Mouse (Mus musculus) forebrain, embryonic 10.5 days (tissue): ENCODE data around the gene 6430531B16Rik. TPM values are rescaled to one million over a fixed set of nuclear protein-coding genes. Genes with fewer than 3 reads are reported as not detected.
A peak's percentile ranks its signal among the peaks of the same experiment; 100 is the strongest.

Source experiments
- DNase-seq: peaks from one replicate; pipeline ENCODE4 v3.0.0-alpha.2; 2017; ENCODE audit warnings: low spot score; ENCODE audit errors: extremely low spot score
- H3K27ac ChIP-seq: fragments of 300-500 bp; sonication (generic); 2 replicates; pipeline ENCODE4 v1.5.1; 2016; ENCODE audit warnings: mild to moderate bottlenecking
- H3K27me3 ChIP-seq: fragments of 300-500 bp; sonication (generic); 2 replicates; pipeline ENCODE4 v1.6.1; 2016; ENCODE audit warnings: mild to moderate bottlenecking; ENCODE audit not compliant: poor library complexity, severe bottlenecking
- H3K36me3 ChIP-seq: fragments of 300-500 bp; sonication (generic); replicated peaks from 2 replicates; pipeline ENCODE4 v1.6.1; 2016; ENCODE audit warnings: mild to moderate bottlenecking, moderate library complexity
- H3K4me1 ChIP-seq: fragments of 300-500 bp; sonication (generic); 2 replicates; pipeline ENCODE4 v1.6.1; 2016
- H3K4me3 ChIP-seq: fragments of 300-500 bp; sonication (generic); 2 replicates; pipeline ENCODE4 v1.5.1; 2016; ENCODE audit warnings: mild to moderate bottlenecking, moderate library complexity
- H3K9me3 ChIP-seq: fragments of 300-500 bp; sonication (generic); 2 replicates; pipeline ENCODE4 v1.6.1; 2016; ENCODE audit warnings: mild to moderate bottlenecking, moderate library complexity
- WGBS: fragments of 180-500 bp; shearing (Covaris S2); methylation state at CpG from one replicate; pipeline ENCODE4 v1.1.7; 2016; 5-methylcytosine and 5-hydroxymethylcytosine counted together
- polyA plus RNA-seq: library from polyadenylated mRNA; unstranded; fragments of >200 nt; fragmentation: Nextera tagmentation; extraction: Ambion mirVana; gene quantifications from 2 replicates; pipeline ENCODE4 v1.2.1, GENCODE M21; 2016

6430531B16Rik gene
- polyA plus RNA-seq, 1 experiment from 2014 or later: 0.67 TPM

DNA sequence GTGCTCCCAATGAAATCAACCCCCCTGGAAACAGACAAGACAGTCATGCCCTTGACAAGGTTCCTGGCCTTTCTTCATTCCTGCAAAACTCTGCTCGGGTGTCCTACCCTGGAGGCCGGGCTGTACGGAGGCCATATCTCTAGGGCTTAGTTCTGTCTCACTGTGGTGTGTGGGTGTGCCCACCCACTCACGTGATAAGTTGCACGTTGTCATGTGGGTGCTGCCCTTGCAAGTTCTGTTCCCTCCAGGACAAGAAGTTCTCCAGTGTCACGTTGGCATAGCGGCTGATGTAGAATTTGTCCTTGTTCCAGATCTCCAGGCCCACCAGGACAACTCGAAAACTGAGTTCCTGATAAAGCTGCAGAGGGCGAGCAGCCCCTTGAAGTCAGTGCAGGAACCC, 9.7 kb upstream of the 6430531B16Rik start:
- WGBS: 88% methylated on average over 9 of the region's 9 CpGs
- peaks cover 9% of the 10 kb centered on the region for H3K36me3 ChIP-seq
- H3K4me3 ChIP-seq: no peak overlapping the region
- no peaks in the 10 kb centered on the region for H3K9me3 ChIP-seq
- no peak for DNase-seq
- no peaks in the 10 kb centered on the region for H3K4me1 ChIP-seq
- H3K27ac ChIP-seq: no peak overlapping the region
- H3K27me3 ChIP-seq: peaks cover 6% of the 10 kb centered on the region; the same call in 1 of the 2 replicates

DNA sequence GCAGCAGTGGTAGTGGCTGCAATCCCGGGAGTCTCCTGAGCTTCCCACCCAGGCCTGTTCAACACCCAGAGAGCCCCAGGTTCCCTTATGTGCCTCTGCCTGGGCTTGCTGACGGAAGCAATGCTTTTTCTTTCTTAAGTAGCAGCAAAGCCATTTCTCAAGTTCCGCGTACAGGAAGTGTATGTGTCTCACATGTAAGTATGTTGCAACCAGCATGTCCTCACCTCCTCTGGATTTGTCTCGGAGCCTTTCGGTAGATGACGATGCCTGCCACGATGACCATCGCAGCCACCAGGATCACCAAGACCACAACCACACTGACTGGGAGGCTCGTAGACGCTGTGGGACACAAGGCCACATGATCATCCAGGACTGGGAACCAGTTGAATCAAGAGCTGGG, 6.0 kb upstream of the 6430531B16Rik start:
- no peak overlapping the region for H3K4me3 ChIP-seq
- peaks cover 12% of the 10 kb centered on the region for H3K27me3 ChIP-seq
- no peaks in the 10 kb centered on the region for H3K9me3 ChIP-seq
- 89% methylated on average over 11 of the region's 11 CpGs for WGBS
- H3K4me1 ChIP-seq: no peaks in the 10 kb centered on the region
- peaks cover 9% of the 10 kb centered on the region for H3K36me3 ChIP-seq
- DNase-seq: no peak
- no peak overlapping the region for H3K27ac ChIP-seq

DNA sequence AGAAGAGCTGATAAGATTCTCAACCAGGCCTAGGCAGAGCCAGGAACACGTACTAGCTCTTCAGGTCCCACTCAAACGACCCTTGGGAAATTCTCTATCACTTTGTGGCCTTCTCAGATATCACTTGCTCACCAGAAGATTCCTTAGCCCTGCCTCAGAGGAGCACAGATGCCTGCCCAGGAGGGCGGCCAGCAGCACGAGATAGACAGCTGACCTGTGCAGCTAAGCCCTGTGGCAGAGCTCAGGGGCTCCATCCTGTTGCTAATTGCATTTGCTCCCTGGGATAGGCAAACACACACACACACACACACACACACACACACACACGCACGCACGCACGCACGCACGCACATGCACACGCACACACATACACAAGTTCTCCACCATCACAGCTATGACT, 3.5 kb upstream of the 6430531B16Rik start:
- no peak for DNase-seq
- H3K4me3 ChIP-seq: no peak overlapping the region
- 90% methylated on average over 11 of the region's 11 CpGs for WGBS
- H3K4me1 ChIP-seq: peaks cover 16% of the 10 kb centered on the region
- peaks cover 26% of the 10 kb centered on the region for H3K27me3 ChIP-seq
- H3K27ac ChIP-seq: no peak overlapping the region
- H3K36me3 ChIP-seq: peaks cover 9% of the 10 kb centered on the region
- H3K9me3 ChIP-seq: no peaks in the 10 kb centered on the region

DNA sequence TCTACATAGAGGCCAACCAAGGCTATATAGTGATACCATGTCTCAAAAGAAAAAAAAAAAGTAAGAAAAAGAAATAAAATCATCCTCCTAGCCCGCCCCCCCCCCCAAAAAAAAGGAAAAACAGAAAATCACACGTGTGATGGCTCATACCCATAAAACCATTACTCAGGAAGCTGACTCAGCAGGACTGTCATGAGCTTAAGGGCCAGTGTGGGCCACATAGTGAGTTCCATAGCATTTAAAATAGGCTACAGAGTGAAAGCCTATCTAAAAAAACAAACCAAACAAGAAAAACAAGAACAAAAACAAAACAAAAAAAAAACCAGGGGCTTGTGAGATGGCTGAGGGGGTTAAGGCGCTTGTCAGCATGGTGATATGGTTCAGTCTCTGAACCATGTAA, 2.2 kb upstream of the 6430531B16Rik start:
- H3K4me3 ChIP-seq: no peak overlapping the region
- 55% methylated on average over 3 of the region's 3 CpGs for WGBS
- H3K36me3 ChIP-seq: peaks cover 7% of the 10 kb centered on the region
- peaks cover 36% of the 10 kb centered on the region for H3K27me3 ChIP-seq
- no peak for DNase-seq
- H3K27ac ChIP-seq: no peak overlapping the region
- no peaks in the 10 kb centered on the region for H3K9me3 ChIP-seq
- peaks cover 18% of the 10 kb centered on the region for H3K4me1 ChIP-seq

DNA sequence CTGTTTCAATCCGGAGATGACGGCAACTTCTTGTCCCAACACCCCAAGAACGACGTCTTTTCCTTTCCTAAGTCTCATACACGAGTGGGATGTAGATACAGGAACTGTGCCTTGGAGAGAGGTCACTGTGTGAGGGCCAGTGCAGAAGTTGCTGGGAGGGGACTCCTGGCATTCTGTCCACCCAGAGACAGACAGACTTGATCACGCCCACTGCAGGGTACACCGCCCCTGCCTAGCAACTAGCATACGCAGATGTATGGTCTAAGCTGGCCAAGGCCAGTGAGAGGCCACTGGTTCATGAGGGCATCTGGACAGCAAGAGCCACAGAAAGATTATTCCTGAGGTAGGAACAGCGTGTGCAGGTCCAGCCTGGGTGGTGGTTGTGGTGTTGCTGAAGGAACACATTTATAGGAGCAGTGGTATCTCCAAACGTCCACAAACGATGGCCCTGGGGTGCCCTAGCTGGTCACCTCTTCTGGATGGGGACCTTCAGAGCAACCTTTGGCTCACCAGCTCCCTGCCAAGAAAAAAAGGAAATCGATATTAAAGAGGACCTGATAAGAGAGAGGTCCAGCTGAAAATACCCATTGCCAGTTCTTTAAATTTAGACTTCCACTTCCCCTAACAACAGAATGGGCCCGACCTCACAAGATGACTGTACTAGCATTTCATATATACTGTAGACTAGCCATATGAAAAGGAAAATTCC, 610 bp upstream of the 6430531B16Rik start:
- H3K27ac ChIP-seq: no peak overlapping the region
- H3K9me3 ChIP-seq: no peaks in the 10 kb centered on the region
- peaks cover 21% of the 10 kb centered on the region for H3K4me1 ChIP-seq
- no peaks in the 10 kb centered on the region; the same call in 1 of the 2 replicates for H3K36me3 ChIP-seq
- DNase-seq: no peak
- 50% methylated on average over 13 of the region's 13 CpGs for whole genome bisulfite sequencing
- peak overlapping the region; percentile 66 for H3K4me3 ChIP-seq
- peaks cover 36% of the 10 kb centered on the region for H3K27me3 ChIP-seq

DNA sequence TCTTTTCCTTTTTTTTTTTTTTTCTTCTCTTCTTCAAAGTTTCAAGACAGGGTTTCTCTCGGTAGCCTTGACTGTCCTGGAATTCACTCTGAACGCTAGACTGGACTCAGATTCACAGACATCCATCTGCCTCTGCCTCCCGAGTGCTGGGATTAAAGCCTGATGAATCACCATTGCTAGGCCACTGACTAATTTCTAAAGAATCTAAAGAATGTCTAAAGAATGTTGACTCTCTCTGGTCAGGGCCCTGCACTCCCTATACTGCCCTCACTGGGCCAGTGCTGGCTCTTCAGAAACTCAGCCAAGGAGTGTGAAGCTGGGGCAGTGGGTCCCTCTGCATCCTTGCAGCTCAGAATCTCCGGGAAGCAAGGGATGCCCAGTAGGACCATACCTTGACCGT, 3.1 kb downstream of the 6430531B16Rik start:
- Histone ChIP-seq H3K36me3 (no peaks in the 10 kb centered on the region), H3K27me3 (peaks cover 60% of the 10 kb centered on the region), H3K4me1 (peaks cover 21% of the 10 kb centered on the region), H3K4me3 (no peak overlapping the region), H3K9me3 (no peaks in the 10 kb centered on the region), H3K27ac (no peak overlapping the region; the same call in 1 of the 2 replicates)
- no peak for DNase-seq
- WGBS: 60% methylated on average over 5 of the region's 5 CpGs

DNA sequence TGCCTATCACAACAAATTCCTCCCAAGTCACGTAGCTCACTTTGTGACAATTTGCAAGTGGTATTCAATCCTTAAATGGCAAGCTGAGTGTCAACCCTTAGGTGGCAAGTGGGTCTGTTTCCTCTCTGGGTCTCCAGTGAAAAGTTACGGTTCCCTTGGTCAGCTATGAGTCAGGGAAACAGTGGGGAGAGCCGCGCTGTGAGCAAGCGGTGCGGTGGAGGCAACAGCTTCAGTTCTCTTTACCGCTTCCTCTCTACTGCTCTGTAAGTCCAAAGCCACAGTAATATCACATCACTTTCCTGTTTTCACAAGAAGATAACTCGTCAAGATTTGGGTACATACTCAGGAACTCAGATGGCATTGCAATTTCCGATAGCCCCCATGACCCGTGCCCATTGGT, 4.2 kb downstream of the 6430531B16Rik start:
- Histone ChIP-seq H3K27ac (no peak overlapping the region), H3K36me3 (no peaks in the 10 kb centered on the region), H3K4me1 (peaks cover 30% of the 10 kb centered on the region), H3K4me3 (no peak overlapping the region), H3K27me3 (peaks cover 58% of the 10 kb centered on the region), H3K9me3 (no peaks in the 10 kb centered on the region)
- DNase-seq: no peak
- 93% methylated on average over 10 of the region's 10 CpGs for WGBS

DNA sequence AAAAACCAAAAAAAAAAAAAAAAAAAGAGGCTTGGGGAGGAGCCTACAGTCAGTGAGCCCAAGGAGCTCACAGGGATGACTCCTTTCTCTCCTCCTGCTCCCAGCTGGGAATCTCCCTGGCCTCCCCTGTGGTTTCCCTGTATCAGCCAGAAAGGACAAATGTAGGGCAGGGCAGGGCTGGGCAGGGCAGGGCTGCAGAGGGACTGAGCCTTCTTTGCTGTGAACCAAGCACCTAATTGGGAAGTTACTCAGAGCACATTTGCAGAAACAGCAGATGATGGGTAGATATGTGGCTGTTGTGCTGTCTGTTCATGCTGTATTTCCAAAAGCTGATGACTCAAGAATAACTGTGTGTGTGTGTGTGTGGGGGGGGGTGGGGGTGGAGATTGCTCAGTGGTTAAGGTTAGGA, 5.6 kb downstream of the 6430531B16Rik start:
- H3K27me3 ChIP-seq: peaks cover 65% of the 10 kb centered on the region
- H3K9me3 ChIP-seq: no peaks in the 10 kb centered on the region
- H3K4me1 ChIP-seq: peaks cover 17% of the 10 kb centered on the region
- DNase-seq: no peak
- H3K27ac ChIP-seq: no peak overlapping the region
- H3K36me3 ChIP-seq: no peaks in the 10 kb centered on the region
- no peak overlapping the region for H3K4me3 ChIP-seq

DNA sequence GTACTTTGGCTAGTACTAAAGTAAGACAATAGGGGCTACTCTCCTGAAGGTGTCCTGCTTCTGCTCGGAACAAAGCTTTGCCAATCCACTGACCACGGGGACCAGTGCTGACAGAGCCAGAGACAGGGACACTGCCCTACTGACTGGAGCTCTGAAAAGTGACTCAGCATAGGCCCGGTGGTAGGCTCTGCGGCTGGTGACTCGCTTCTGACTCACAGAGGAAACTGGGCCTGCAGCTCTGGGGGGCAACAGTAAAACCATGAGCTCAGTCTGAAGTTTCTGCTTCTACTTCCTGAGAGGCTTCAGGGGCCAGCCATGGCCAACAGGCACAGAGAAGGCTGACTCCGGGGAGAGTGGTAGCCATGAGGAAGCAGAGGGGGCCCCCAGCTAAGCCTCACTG, 7.1 kb downstream of the 6430531B16Rik start:
- no peak overlapping the region for H3K27ac ChIP-seq
- no peaks in the 10 kb centered on the region for H3K9me3 ChIP-seq
- WGBS: 73% methylated on average over 6 of the region's 6 CpGs
- H3K4me1 ChIP-seq: peaks cover 24% of the 10 kb centered on the region
- DNase-seq: no peak
- H3K27me3 ChIP-seq: peaks cover 60% of the 10 kb centered on the region
- no peak overlapping the region for H3K4me3 ChIP-seq
- no peaks in the 10 kb centered on the region for H3K36me3 ChIP-seq

DNA sequence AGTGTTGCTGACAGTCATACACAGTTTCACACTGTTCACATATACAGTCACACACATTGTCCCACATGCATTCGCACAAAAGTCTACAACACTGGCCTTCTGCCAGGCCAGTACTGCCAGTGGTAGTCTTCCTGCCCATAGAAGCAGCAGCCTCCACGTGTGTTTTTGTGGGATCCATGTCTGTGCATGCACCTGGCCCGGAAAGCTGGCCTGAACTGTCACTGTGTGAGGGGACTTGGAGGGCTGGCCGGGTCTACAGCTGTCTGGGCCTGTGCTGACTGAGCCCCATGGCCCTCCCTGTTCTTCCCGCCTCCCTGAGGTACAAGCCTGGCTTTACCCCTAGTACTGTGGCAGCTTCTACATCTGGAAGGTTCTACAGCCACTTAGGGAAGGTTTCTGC, 7.6 kb downstream of the 6430531B16Rik start:
- H3K4me1 ChIP-seq: peaks cover 24% of the 10 kb centered on the region
- DNase-seq: no peak
- no peaks in the 10 kb centered on the region for H3K36me3 ChIP-seq
- H3K27ac ChIP-seq: no peak overlapping the region
- H3K4me3 ChIP-seq: no peak overlapping the region
- peaks cover 55% of the 10 kb centered on the region for H3K27me3 ChIP-seq
- H3K9me3 ChIP-seq: no peaks in the 10 kb centered on the region
- WGBS: 84% methylated on average over 5 of the region's 5 CpGs

DNA sequence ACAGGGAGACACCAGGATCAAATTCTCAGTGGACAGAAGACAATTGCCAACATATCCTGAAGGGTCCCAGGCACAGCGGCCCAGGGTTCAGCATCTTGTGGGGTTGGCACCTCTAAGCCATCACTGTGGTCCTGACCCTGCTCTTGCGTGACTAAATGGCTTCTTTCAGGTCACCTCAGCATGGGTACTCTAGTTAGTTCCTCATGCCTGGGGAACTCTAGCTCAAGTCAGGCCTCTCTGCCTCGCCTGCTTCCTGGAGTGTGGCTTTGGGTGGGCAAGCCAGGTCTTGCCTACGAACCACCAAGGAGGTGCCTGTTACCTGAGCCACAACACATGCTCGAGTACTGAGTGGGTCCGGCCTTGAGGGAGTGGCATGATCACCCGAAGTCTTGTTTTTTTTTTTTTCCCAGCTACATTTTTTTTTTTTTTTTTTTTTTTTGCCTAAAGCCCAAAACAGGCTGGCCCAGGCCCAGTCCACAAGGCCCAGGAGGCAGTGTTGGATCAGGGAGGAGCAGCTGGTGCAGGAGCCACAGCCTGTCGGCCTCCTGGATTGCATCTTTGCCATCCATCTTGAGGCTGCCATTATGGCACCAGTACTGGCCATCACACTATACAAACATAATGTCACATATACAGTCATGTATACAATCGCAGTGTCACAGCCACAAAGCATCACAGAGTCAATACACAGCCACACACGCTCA, 8.2 kb downstream of the 6430531B16Rik start:
- Histone ChIP-seq H3K36me3 (no peaks in the 10 kb centered on the region), H3K27me3 (peaks cover 57% of the 10 kb centered on the region), H3K4me1 (peaks cover 20% of the 10 kb centered on the region), H3K9me3 (no peaks in the 10 kb centered on the region), H3K4me3 (no peak overlapping the region), H3K27ac (0 out of 2 replicates have a peak overlapping the region, but pooled peaks have one; percentile 11)
- no peak for DNase-seq
- WGBS: 79% methylated on average over 10 of the region's 10 CpGs

DNA sequence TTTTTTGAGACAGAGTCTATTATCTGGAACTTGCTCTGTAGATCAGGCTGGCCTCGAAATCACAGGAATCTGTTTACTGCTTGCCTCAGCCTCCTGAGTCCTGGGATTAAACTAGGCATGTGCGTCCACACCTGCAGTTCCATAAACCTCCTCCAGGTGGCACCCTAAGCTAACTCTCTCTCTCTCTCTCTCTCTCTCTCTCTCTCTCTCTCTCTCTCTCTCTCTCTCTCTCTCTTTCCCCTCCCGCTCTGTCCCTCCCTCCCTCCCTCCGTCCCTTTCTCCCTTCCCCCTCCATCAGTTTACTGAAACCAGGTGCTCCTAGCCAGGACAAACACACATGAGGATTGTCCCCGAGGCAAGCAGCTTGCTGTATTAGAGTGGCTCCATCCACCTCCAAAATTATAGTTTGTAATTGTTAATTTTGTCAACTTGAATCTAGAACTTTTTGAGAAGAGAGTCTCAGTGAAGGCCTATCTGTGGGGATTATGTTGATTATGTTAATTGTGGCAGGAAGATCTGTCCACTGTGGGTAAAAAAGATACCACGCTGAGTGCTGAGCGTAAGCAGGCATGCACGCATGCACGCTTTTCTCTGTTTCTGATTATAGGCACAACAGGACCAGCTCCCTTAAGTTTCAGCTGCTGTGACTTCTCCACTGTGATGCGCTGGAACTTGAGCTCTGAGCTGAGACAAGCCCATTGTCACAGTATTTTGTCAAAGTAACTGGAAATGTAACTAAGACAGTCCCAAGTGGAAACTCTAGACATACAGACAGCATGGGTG, 9.0 kb downstream of the 6430531B16Rik start:
- Histone ChIP-seq H3K27me3 (peaks cover 63% of the 10 kb centered on the region), H3K27ac (0 out of 2 replicates have a peak overlapping the region, but pooled peaks have one; percentile 11)
- WGBS: 36% methylated on average over 10 of the region's 10 CpGs

DNA sequence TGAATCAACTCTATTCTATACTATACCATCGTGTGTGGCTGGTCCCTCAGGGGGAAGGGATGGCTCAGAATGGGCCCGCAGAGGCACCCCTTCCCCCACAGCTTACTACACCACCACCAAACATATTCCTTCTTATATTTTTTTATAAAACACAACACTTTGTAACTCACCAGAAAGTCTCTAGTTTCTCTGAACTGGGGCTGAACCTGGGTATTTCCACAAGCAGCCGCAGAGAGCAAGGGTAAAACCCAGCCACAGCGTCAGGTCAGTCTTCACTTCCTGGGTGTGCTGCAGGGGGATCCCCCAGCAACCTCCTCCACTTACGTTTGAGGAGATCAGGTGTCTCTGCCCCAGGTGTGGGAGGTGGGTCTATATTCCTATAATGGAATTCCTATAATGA, 10.1 kb downstream of the 6430531B16Rik start:
- peaks cover 69% of the 10 kb centered on the region for H3K27me3 ChIP-seq
- H3K27ac ChIP-seq: no peak overlapping the region
- H3K36me3 ChIP-seq: no peaks in the 10 kb centered on the region
- DNase-seq: no peak
- H3K9me3 ChIP-seq: no peaks in the 10 kb centered on the region
- H3K4me1 ChIP-seq: peaks cover 20% of the 10 kb centered on the region
- no peak overlapping the region for H3K4me3 ChIP-seq
- 43% methylated on average over 5 of the region's 5 CpGs for WGBS

More for the DNA sequence above, 9.0 kb downstream of the 6430531B16Rik start:
- Histone ChIP-seq H3K9me3 (no peaks in the 10 kb centered on the region), H3K4me3 (no peak overlapping the region), H3K36me3 (no peaks in the 10 kb centered on the region), H3K4me1 (peaks cover 20% of the 10 kb centered on the region)
- peak; percentile 78 for DNase-seq
